Mouse (Mus musculus): ENCODE results near the gene Acap1. TPM values are rescaled to one million over a fixed set of nuclear protein-coding genes. Genes with fewer than 3 reads are reported as not detected.

Gene Acap1
- polyA plus RNA-seq, 1 experiment from 2014 or later = 5.0 TPM

DNA sequence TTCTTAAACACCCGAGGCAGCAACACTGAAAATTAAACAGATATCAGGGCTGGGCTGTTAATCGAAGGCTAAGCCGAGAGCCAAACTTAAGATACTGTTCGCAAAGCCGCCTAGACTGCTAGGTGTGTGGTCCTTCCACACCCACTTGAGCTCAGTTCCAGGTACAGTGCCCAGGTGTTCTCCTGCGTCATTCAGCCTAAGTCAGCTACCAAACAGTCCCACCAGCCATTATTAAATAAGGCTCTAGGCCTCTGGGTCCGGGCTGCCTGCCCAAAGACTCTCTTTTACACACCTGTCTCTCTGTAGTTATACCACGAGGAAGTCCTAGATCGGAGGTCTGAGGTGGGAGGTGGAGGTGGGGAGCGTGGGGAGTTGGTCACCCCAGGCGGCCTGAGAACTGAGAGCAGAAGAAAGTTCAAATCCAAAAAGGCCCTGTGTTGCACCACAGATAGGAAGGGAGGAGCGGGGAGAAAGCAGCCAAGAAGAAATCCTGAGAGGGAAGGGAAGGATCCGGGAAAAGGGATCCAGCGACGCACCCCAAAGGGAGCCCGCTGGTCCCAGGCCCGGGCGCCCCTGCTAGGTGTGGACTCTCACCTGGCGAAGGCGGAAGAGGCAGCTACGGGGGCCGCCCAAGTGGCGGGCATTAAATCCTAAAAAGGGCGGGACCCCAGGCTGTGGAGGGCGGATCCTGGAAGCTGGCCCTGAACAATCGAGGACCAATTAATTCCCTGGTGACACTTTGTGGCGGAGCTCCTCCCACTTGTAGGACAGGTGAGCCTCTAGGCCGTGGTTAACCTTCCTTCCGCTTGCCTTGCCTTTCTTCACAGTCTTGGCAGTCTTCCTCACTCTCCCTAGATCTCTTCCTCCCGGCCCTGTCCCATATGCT, 37.0 kb downstream of the Acap1 start, which contains the start of gene Tnk1:
Tnk1 (minus strand) TSS at position 618 of the 886 bp plus-strand sequence.
- Histone ChIP-seq H3K4me3 (peak within 1 kb of the TSS; percentile 32), H3K27me3 (peaks cover 17% of the 10 kb centered on the region; the same call in 1 of the 2 replicates), H3K9ac (peak within 1 kb of the TSS; percentile 25), H3K4me2 (peak within 1 kb of the TSS; percentile 49), H3K4me1 (no peaks in the 10 kb centered on the region), H3K27ac (peak within 1 kb of the TSS; percentile 79), H3K36me3 (no peaks in the 10 kb centered on the region), H3K9me3 (no peaks in the 10 kb centered on the region)
- 16% methylated on average over 30 of the region's 30 CpGs for WGBS
- ATAC-seq (ENCODE audit: borderline replicate concordance, extremely low read depth, low FRiP score, low TSS enrichment) = peak; percentile 82

DNA sequence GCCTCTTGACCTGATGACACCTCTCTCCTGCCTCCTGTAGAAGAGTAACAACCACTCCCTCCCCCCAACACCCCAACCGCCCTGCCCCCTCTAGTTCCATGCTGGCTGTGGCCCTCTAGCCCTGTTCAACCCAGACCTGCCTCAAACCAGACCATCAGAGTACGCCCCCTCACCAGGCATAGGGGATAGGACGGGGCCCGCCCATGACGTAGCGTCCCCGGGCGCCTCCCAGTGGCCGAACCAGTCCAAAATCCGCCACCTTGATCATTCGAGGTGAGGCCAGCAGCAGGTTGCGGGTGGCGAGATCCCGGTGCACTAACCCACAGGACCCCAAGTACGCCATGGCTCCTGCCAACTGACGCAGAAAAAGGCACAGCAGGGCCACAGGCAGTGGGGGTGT, 40.0 kb downstream of the Acap1 start:
- WGBS = 26% methylated on average over 16 of the region's 16 CpGs
- ATAC-seq (ENCODE audit: borderline replicate concordance, extremely low read depth, low FRiP score, low TSS enrichment) = no peak
- Histone ChIP-seq H3K4me3 (no peak overlapping the region), H3K9ac (no peak overlapping the region), H3K36me3 (peaks cover 22% of the 10 kb centered on the region), H3K4me1 (0 out of 2 replicates have a peak, but pooled peaks cover 7% of the 10 kb centered on the region), H3K4me2 (no peak overlapping the region; the same call in 1 of the 2 replicates), H3K27ac (no peak overlapping the region), H3K27me3 (peaks cover 17% of the 10 kb centered on the region; the same call in 1 of the 2 replicates), H3K9me3 (no peaks in the 10 kb centered on the region)

DNA sequence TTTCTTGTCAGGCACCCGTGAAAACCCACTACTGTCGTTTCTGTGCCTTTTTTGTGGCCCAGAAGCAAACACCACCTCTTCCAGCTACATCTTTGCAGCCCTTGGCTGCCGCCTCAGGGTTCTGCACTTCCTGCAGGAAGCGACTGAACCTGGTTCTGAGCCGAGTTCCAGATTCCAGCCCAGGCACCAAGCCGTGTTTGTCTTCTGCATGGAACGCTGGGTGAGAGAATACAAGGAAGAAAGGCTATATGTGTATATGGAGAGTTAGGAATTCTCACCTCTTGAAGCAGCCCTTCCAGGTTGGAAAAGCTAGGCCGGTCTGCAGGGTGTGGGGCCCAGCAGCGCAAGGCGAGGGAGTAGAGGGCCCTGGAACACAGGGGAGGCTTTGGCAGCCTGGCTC, 40.7 kb downstream of the Acap1 start:
- Histone ChIP-seq H3K9ac (no peak overlapping the region), H3K4me1 (0 out of 2 replicates have a peak, but pooled peaks cover 7% of the 10 kb centered on the region), H3K27ac (no peak overlapping the region), H3K27me3 (peaks cover 14% of the 10 kb centered on the region; the same call in 1 of the 2 replicates), H3K9me3 (no peaks in the 10 kb centered on the region), H3K36me3 (peaks cover 28% of the 10 kb centered on the region), H3K4me3 (no peak overlapping the region), H3K4me2 (no peak overlapping the region)
- 73% methylated on average over 10 of the region's 10 CpGs for WGBS
- ATAC-seq (ENCODE audit: borderline replicate concordance, extremely low read depth, low FRiP score, low TSS enrichment) = no peak

GRCm38 (mm10) chr11:69853994-69854393, 41.3 kb downstream of the Acap1 start:
- no peak overlapping the region for H3K4me3 ChIP-seq
- H3K9ac ChIP-seq = no peak overlapping the region
- peaks cover 11% of the 10 kb centered on the region; the same call in 1 of the 2 replicates for H3K27me3 ChIP-seq
- WGBS = 54% methylated on average over 7 of the region's 7 CpGs
- H3K27ac ChIP-seq = no peak overlapping the region
- H3K4me2 ChIP-seq = no peak overlapping the region
- H3K9me3 ChIP-seq = no peaks in the 10 kb centered on the region
- H3K36me3 ChIP-seq = peaks cover 35% of the 10 kb centered on the region
- ATAC-seq (ENCODE audit: borderline replicate concordance, extremely low read depth, low FRiP score, low TSS enrichment) = no peak
- 0 out of 2 replicates have a peak, but pooled peaks cover 9% of the 10 kb centered on the region for H3K4me1 ChIP-seq

- Histone ChIP-seq H3K27me3 (no peaks in the 10 kb centered on the region), H3K4me1 (peaks cover 27% of the 10 kb centered on the region), H3K4me2 (no peak overlapping the region), H3K9me3 (no peaks in the 10 kb centered on the region), H3K36me3 (peaks cover 45% of the 10 kb centered on the region), H3K9ac (no peak overlapping the region), H3K4me3 (no peak overlapping the region), H3K27ac (no peak overlapping the region)
- 73% methylated on average over 8 of the region's 8 CpGs for WGBS
- ATAC-seq (ENCODE audit: borderline replicate concordance, extremely low read depth, low FRiP score, low TSS enrichment) = no peak
These were observed 44.6 kb downstream of the Acap1 start for GRCm38 (mm10) chr11:69850754-69851153.

DNA sequence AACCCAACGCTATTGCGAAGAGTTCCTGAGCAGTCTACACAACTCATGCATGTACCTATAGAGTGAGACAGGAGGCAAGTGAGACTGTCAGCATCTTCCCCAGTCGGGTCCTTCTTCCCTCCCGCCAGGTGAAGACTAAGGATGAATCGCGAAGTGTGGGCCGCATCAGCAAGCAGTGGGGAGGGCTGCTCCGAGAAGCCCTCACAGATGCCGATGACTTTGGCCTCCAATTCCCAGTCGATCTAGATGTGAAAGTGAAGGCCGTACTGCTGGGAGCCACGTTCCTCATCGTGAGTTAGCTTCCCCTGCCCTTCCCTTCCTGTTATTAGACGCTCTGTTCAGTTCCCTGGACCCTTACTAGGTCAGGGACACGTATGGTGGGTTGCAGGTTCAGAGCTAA, 45.5 kb downstream of the Acap1 start:
- H3K27me3 ChIP-seq = no peaks in the 10 kb centered on the region
- no peak overlapping the region for H3K27ac ChIP-seq
- WGBS = 90% methylated on average over 15 of the region's 15 CpGs
- H3K36me3 ChIP-seq = peaks cover 45% of the 10 kb centered on the region
- no peak for ATAC-seq (ENCODE audit: borderline replicate concordance, extremely low read depth, low FRiP score, low TSS enrichment)
- H3K9me3 ChIP-seq = no peaks in the 10 kb centered on the region
- H3K4me1 ChIP-seq = peaks cover 34% of the 10 kb centered on the region
- no peak overlapping the region for H3K4me2 ChIP-seq
- no peak overlapping the region for H3K4me3 ChIP-seq
- H3K9ac ChIP-seq = no peak overlapping the region

GRCm38 (mm10) chr11:69849128-69849527, 46.2 kb downstream of the Acap1 start:
- H3K9me3 ChIP-seq = no peaks in the 10 kb centered on the region
- peaks cover 34% of the 10 kb centered on the region for H3K4me1 ChIP-seq
- WGBS = 79% methylated on average over 9 of the region's 9 CpGs
- ATAC-seq (ENCODE audit: borderline replicate concordance, extremely low read depth, low FRiP score, low TSS enrichment) = no peak
- H3K9ac ChIP-seq = no peak overlapping the region
- no peaks in the 10 kb centered on the region for H3K27me3 ChIP-seq
- H3K4me3 ChIP-seq = no peak overlapping the region
- H3K27ac ChIP-seq = 0 out of 2 replicates have a peak overlapping the region, but pooled peaks have one; percentile 24
- H3K36me3 ChIP-seq = peaks cover 45% of the 10 kb centered on the region
- no peak overlapping the region for H3K4me2 ChIP-seq

GRCm38 (mm10) chr11:69848021-69848420, 47.3 kb downstream of the Acap1 start:
- no peak for ATAC-seq (ENCODE audit: borderline replicate concordance, extremely low read depth, low FRiP score, low TSS enrichment)
- H3K9ac ChIP-seq = no peak overlapping the region
- 93% methylated on average over 6 of the region's 6 CpGs for whole genome bisulfite sequencing
- H3K4me2 ChIP-seq = peak overlapping the region; percentile 89
- no peaks in the 10 kb centered on the region for H3K9me3 ChIP-seq
- peak overlapping the region; percentile 64 for H3K4me3 ChIP-seq
- no peaks in the 10 kb centered on the region for H3K27me3 ChIP-seq
- H3K4me1 ChIP-seq = peaks cover 34% of the 10 kb centered on the region
- peaks cover 45% of the 10 kb centered on the region for H3K36me3 ChIP-seq
- no peak overlapping the region for H3K27ac ChIP-seq

- Histone ChIP-seq H3K4me2 (peak overlapping the region; percentile 89), H3K27ac (peak overlapping the region; percentile 97), H3K4me3 (peak overlapping the region; percentile 64), H3K4me1 (peaks cover 27% of the 10 kb centered on the region), H3K36me3 (peaks cover 39% of the 10 kb centered on the region), H3K9me3 (no peaks in the 10 kb centered on the region), H3K27me3 (no peaks in the 10 kb centered on the region), H3K9ac (peak overlapping the region; percentile 75)
- peak; percentile 41 for ATAC-seq (ENCODE audit: borderline replicate concordance, extremely low read depth, low FRiP score, low TSS enrichment)
- WGBS = 7% methylated on average over 37 of the region's 37 CpGs
These were observed 48.3 kb downstream of the Acap1 start for GRCm38 (mm10) chr11:69846738-69847688.

GRCm38 (mm10) chr11:69846198-69846680, 49.1 kb downstream of the Acap1 start, which contains the start of gene Plscr3:
Gene Plscr3 (plus strand): TSS chr11:69846376.
- H3K4me3 ChIP-seq = peak within 1 kb of the TSS; percentile 64

DNA sequence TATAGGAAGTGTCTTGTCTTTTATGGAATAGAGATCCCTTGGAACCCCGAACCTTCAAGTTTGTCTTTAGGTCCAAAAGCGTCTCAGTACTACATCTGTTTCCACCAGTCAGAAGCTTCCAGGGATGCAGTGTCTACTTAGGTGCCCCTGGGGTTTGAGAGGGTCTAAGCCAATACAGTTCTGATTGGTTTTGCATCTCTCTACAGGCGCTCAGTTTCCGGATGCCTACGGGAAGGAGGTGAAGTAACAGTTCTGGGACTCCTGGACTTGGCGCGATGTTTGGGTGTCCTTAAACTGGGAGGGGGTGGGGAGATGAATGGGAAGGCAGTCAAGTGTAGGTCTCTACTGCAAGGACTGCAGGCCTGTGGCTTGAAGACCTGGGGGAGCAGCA, 56.6 kb downstream of the Acap1 start:
- peak overlapping the region; percentile 68 for H3K9ac ChIP-seq
- H3K36me3 ChIP-seq = no peaks in the 10 kb centered on the region
- H3K4me3 ChIP-seq = peak overlapping the region; percentile 71
- no peaks in the 10 kb centered on the region for H3K9me3 ChIP-seq
- WGBS = 0% methylated on average over 7 of the region's 7 CpGs
- ATAC-seq (ENCODE audit: borderline replicate concordance, extremely low read depth, low FRiP score, low TSS enrichment) = peak; percentile 1; the same call in 1 of the 2 replicates
- H3K27me3 ChIP-seq = peaks cover 13% of the 10 kb centered on the region
- peaks cover 38% of the 10 kb centered on the region for H3K4me1 ChIP-seq
- H3K27ac ChIP-seq = peak overlapping the region; percentile 88
- peak overlapping the region; percentile 98 for H3K4me2 ChIP-seq

More at GRCm38 (mm10) chr11:69846198-69846680, 49.1 kb downstream of the Acap1 start, which contains the start of gene Plscr3:
- Histone ChIP-seq H3K9ac (peak within 1 kb of the TSS; percentile 75), H3K4me1 (peaks cover 27% of the 10 kb centered on the region), H3K36me3 (peaks cover 32% of the 10 kb centered on the region), H3K9me3 (no peaks in the 10 kb centered on the region), H3K27me3 (no peaks in the 10 kb centered on the region), H3K4me2 (peak within 1 kb of the TSS; percentile 89), H3K27ac (peak within 1 kb of the TSS; percentile 97)
- under 1% methylated on average over 38 of the region's 38 CpGs for WGBS
- peak; percentile 96 for ATAC-seq (ENCODE audit: borderline replicate concordance, extremely low read depth, low FRiP score, low TSS enrichment)

Measured in lung, embryonic 15.5 days (tissue).